ENCODE assay signal across 10 mouse cellular contexts in the genomic region with DNA sequence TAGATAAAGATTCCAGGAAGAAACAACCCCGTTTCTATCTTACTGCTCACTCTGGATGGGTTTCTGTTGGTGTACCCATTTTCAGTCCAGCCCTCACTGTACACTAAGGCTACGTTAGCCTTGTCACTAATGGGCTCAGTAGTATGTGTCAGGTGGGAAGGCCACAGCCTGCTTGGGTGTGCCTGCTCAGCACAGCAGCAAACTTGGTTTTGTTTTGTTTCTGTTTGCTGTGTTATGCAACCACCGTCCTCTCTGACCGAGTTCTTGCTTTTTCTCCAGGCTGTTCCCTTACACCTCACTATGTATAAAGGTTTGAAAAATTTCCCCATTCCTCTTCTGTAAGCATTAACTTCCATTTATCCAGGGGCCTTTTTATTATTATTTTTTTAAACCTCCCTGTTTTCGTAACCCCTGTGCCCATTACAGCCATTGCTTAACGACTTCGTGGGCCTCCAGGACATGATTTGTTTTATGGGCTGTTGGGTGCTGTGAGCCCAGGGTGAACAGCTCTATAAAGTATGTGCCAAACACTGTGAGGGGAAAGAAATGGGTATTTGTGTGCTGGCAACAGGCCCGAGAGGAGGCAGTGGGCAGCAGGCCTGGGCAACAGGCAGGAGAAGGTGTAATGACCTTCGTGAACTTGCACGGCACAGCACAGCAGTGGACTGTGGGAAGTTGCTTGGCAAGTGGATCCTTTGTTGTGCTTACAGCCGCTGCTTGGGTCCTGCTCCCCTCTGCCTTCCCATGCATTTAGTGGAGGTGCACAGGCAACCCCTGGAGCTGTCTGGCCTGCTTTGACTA.
A peak's percentile ranks its signal among the peaks of the same experiment; 100 is the strongest.
DNase-seq lines count a peak whose midpoint lies in the region; ATAC-seq lines count a peak whose summit lies in the region.
"Had no signal": no experiment of that assay in that cellular context is flagged by ENCODE, and none has a peak within 500 bp of the region (broad histone marks: within the 10 kb centered on the region; RNA-seq: fewer than 3 reads in every experiment).

No protein-coding gene starts in this region.

- intact Hi-C loops in heart, postnatal 25 days (cut with DNase I) = no loop called here
- intact Hi-C loops in left cerebral cortex, postnatal 25 days (cut with DNase I) = no loop called here

- H3K9ac ChIP-seq in liver, embryonic 16.5 days (ENCODE audit: low read depth, low read length) = no peak overlapping the region

- no peak overlapping the region for H3K27ac ChIP-seq in liver, embryonic 16.5 days (ENCODE audit: low read length)

- no peaks in the 10 kb centered on the region for H3K9me3 ChIP-seq in liver, embryonic 16.5 days (replicated peaks; ENCODE audit: control insufficient read depth, low read length)

- no peak overlapping the region for H3K4me3 ChIP-seq in liver, embryonic 16.5 days (ENCODE audit: low read depth, low read length)
- H3K4me3 ChIP-seq: erythroblast, embryonic 14.5 days had no signal

- no peaks in the 10 kb centered on the region for H3K4me1 ChIP-seq in liver, embryonic 16.5 days (ENCODE audit: control insufficient read depth, low read depth, low read length)

- H3K4me2 ChIP-seq in liver, embryonic 16.5 days (ENCODE audit: low read depth, low read length) = no peak overlapping the region

- ATAC-seq in liver, embryonic 16.5 days (ENCODE audit: low read depth) = peak; percentile 77
- ATAC-seq: inflammation-experienced regulatory T-cells, adult 6 months had no signal

- 64% methylated on average over 11 of the region's 11 CpGs for WGBS in liver, embryonic 16.5 days (ENCODE audit: insufficient replicate concordance)

- no peaks in the 10 kb centered on the region for H3K36me3 ChIP-seq in liver, embryonic 16.5 days (ENCODE audit: control insufficient read depth, insufficient read depth)

- DNase-seq in heart, postnatal 4 days = peak; percentile 11
- no peak for DNase-seq in heart, postnatal 25 days (ENCODE audit: low spot score)
- peak; percentile 54 for DNase-seq in adrenal gland, postnatal 14 days
- peak; percentile 75 for DNase-seq in kidney, adult 18-20 months
- DNase-seq in MN1 (ENCODE audit: low spot score) = no peak
- no peak for DNase-seq in right cerebral cortex, postnatal 10 days (ENCODE audit: low spot score in 2 of 2)
- DNase-seq in left cerebral cortex, postnatal 25 days (ENCODE audit: low spot score in 2 of 2) = no peak

- H3K27me3 ChIP-seq in liver, embryonic 16.5 days (ENCODE audit: control insufficient read depth, insufficient read depth, low read depth, low read length) = no peaks in the 10 kb centered on the region

Comparison
In these comparisons a context has a peak if more than half of its experiments do, and no peak if none do; other contexts are left out.
1. DNase-seq: peak in heart, postnatal 4 days (single experiment), adrenal gland, postnatal 14 days (single experiment) and kidney, adult 18-20 months (single experiment); none in heart, postnatal 25 days (single experiment), MN1 (single experiment), right cerebral cortex, postnatal 10 days (0 of 2) and left cerebral cortex, postnatal 25 days (0 of 2).